Mouse (Mus musculus) cerebellum, adult 2 months (tissue): ENCODE measurements around the gene Scyl3.

Experiments used
- CTCF ChIP-seq: fragments of 200-500 bp; IDR thresholded peaks from 2 replicates; pipeline ENCODE4 v1.5.1; 2011; ENCODE audit warnings: low read depth, mild to moderate bottlenecking, control low read depth, low read length, moderate library complexity, borderline replicate concordance; ENCODE audit not compliant: insufficient read depth
- POLR2A ChIP-seq: fragments of 200-500 bp; IDR thresholded peaks from 2 replicates; pipeline ENCODE4 v1.6.1; 2011; ENCODE audit warnings: low read length, control low read depth, borderline replicate concordance; ENCODE audit not compliant: insufficient read depth

DNA sequence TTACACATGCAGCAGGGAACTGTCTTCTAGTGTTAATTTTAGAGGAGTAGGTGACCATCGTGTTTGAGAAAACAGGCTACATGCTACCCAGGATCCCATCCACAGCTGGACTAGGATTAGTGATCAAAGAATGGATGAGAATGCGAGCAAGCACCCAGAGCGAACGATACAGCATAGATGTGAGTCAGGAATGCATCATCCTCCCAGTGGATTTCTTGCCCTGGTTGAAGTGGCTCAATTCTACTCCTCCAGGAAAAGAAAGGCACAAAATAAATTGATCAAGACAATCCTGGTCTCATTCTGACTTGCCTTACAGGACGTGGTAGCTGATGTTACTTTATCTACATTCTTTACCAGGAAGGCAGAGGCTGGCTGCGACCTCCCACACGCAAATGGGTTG lies at the start of gene Scyl3:
- no peak for TF ChIP-seq CTCF
- TF ChIP-seq POLR2A: no peak
